In the genomic region with DNA sequence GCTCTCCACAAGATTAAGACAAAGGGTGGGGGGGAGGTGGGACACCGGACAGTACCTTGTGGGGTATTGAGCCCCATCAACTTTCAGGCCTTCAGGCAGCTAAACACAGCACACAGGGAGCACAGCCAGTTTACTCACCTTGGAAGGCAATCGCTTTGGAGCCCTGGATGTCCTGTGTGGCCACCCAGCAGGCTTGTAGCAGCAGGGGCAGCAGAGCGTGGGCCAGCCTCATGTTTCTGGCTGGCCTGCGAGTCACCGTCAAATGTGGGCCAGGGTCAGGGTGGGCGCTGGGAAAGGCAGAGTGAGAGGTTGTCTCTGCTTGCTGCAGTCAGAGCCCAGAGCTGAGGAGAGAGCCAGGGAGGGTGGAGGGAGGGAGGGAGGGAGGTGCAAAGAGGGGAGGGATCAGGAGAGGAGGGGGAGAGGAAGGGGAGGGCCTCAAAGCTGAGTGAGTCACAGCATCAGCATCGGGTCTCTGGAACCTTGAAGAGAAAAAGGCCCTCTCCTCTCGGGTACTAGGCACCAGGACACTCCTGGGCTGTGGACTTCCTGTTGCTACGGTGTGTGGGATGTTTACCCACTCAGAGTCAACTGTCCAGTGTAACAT, we compare ENCODE assay signal across 8 mouse cellular contexts. TPM values are rescaled to one million over a fixed set of nuclear protein-coding genes. Genes with fewer than 3 reads are reported as not detected.
DNase-seq lines count a peak whose midpoint lies in the region; ATAC-seq lines count a peak whose summit lies in the region.

A gene (minus strand): TSS at position 487 of the 604 bp plus-strand sequence.

- peaks cover 35% of the 10 kb centered on the region for H3K4me1 ChIP-seq in embryonic facial prominence, embryonic 14.5 days (ENCODE audit: control insufficient read depth, insufficient read depth, low read length)
- H3K4me1 ChIP-seq in midbrain, embryonic 10.5 days = peaks cover 17% of the 10 kb centered on the region

- H3K9me3 ChIP-seq in embryonic facial prominence, embryonic 14.5 days (ENCODE audit: control insufficient read depth, low read length) = no peaks in the 10 kb centered on the region
- no peaks in the 10 kb centered on the region for H3K9me3 ChIP-seq in midbrain, embryonic 10.5 days (replicated peaks)

- H3K36me3 ChIP-seq in embryonic facial prominence, embryonic 14.5 days (ENCODE audit: control insufficient read depth, insufficient read depth, low read length) = peaks cover 28% of the 10 kb centered on the region
- H3K36me3 ChIP-seq in midbrain, embryonic 10.5 days = no peaks in the 10 kb centered on the region

- no peaks in the 10 kb centered on the region for H3K27me3 ChIP-seq in embryonic facial prominence, embryonic 14.5 days (replicated peaks; ENCODE audit: control insufficient read depth, insufficient read depth, low read length)
- 0 out of 2 replicates have a peak, but pooled peaks cover 5% of the 10 kb centered on the region for H3K27me3 ChIP-seq in midbrain, embryonic 10.5 days (ENCODE audit: low read depth, poor library complexity, severe bottlenecking)

- peak within 1 kb of the TSS; percentile 81 for H3K4me2 ChIP-seq in embryonic facial prominence, embryonic 14.5 days (ENCODE audit: low read depth, low read length)

- peak within 1 kb of the TSS; percentile 79 for H3K27ac ChIP-seq in embryonic facial prominence, embryonic 14.5 days (replicated peaks; ENCODE audit: low read depth, low read length)
- H3K27ac ChIP-seq in midbrain, embryonic 10.5 days (replicated peaks) = peak within 1 kb of the TSS; percentile 53

- intact Hi-C loops in heart, postnatal 14 days (cut with DNase I) = no loop called here
- intact Hi-C loops in left cerebral cortex, postnatal 14 days (cut with DNase I) = no loop called here

- H3K9ac ChIP-seq in embryonic facial prominence, embryonic 14.5 days (ENCODE audit: low read depth, low read length) = peak within 1 kb of the TSS; percentile 76

- 31% methylated on average over 9 of the region's 9 CpGs for WGBS in embryonic facial prominence, embryonic 14.5 days
- 32% methylated on average over 9 of the region's 9 CpGs for WGBS in midbrain, embryonic 10.5 days

- no peak for DNase-seq in urinary bladder, adult 2 months (ENCODE audit: low spot score)
- DNase-seq in urinary bladder, adult 18-20 months (ENCODE audit: low spot score in 2 of 2) = no peak
- peak; percentile 89 for DNase-seq in embryonic facial prominence, embryonic 14.5 days (ENCODE audit: low spot score)
- peak; percentile 41 to 43 for DNase-seq in heart, postnatal 14 days
- DNase-seq in left cerebral cortex, postnatal 14 days (ENCODE audit: low spot score in 2 of 2) = no peak
- DNase-seq in midbrain, embryonic 10.5 days (ENCODE audit: low spot score) = peak; percentile 41
- no peak for DNase-seq in frontal cortex, postnatal 36 days (ENCODE audit: low spot score in 2 of 2)
- no peak for DNase-seq in right cerebral cortex, postnatal 14 days

- H3K4me3 ChIP-seq in embryonic facial prominence, embryonic 14.5 days (ENCODE audit: low read depth, low read length) = peak within 1 kb of the TSS; percentile 46
- H3K4me3 ChIP-seq in midbrain, embryonic 10.5 days = no peak within 1 kb of the TSS

- peak; percentile 81 for ATAC-seq in embryonic facial prominence, embryonic 14.5 days (ENCODE audit: low read depth)

RNA-seq across cellular contexts. Expression of the gene that starts here (rescaled TPM):
- 412 and 521 TPM in 2 replicates for polyA plus RNA-seq in urinary bladder, adult 2 months (2012; rRNA removed)
- polyA plus RNA-seq in embryonic facial prominence, embryonic 14.5 days (2014; fragmentation: Nextera tagmentation; extraction: Ambion mirVana) = 405 and 419 TPM in 2 replicates
- 100 to 1,000 TPM; 142 to 151 TPM for total RNA-seq in heart, postnatal 14 days (2021)
- 10 to 100 TPM; 40.5 to 44.3 TPM for total RNA-seq in left cerebral cortex, postnatal 14 days (2021)
- 8.0 and 14.7 TPM in 2 replicates for polyA plus RNA-seq in midbrain, embryonic 10.5 days (2016; fragmentation: Nextera tagmentation; extraction: Ambion mirVana)

Comparison
In these comparisons a context has a peak if more than half of its experiments do, and no peak if none do; other contexts are left out.
1. RNA of the gene that starts here (polyA plus RNA-seq): 405 to 419 TPM in embryonic facial prominence, embryonic 14.5 days and 412 to 521 TPM in urinary bladder, adult 2 months; 8.0 to 14.7 TPM in midbrain, embryonic 10.5 days; every median in the first group is over 10 times any median in the second.
2. DNase-seq: peak in embryonic facial prominence, embryonic 14.5 days (single experiment), heart, postnatal 14 days (2 of 2) and midbrain, embryonic 10.5 days (single experiment); none in urinary bladder, adult 2 months (single experiment), urinary bladder, adult 18-20 months (0 of 2), left cerebral cortex, postnatal 14 days (0 of 2), frontal cortex, postnatal 36 days (0 of 2) and right cerebral cortex, postnatal 14 days (single experiment).